Mouse (Mus musculus): ENCODE results near the gene Mymx.

Gene Mymx

DNA sequence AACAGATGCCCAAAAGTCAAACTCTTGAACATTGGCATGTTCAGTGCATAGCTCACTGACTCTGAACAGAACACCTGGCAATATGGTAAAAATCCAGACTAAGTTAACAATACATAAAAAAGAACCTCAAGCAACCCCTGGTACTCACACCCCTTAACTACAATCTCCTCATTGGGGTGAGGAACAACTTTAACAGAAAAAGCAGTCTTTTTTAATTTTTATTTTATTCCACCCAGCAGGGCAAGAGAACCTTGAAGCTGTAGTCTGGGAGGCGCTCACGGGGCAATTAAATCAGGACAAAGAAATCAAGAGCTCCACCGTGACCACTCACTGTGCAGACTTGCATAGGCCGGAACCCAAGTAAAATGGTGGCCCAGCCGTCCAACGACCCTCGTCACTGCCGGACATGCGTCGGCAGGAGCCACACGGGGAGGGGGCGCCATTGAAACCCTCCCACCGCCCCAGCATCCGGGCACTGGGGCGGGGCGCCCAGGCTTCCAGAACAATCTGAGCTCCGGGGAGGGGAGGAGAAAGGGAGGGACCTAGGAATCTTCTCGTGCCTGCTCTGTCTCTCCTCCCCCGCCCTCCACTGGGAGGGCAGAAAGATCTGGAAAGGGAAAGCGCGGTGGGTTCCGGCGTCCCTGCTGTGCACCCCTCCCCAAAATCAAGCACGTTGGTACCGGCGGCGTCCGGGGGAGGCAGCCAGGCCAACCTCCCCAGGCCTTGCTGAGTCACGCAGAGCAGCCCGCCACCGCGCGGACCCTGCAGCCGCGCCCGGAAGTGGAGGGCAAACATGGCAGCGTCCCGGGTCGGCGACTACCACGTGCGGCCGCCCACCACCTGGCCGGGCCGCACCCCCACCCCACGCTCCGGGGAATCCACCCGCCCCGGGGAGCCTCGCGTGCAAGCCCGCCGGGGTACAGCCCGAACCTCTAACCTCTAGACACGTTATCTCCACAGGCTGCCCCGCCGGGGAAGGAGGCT, 29.5 kb downstream of the Mymx start:
- peak; percentile 96 for DNase-seq (ENCODE audit: low read depth, low spot score)

DNA sequence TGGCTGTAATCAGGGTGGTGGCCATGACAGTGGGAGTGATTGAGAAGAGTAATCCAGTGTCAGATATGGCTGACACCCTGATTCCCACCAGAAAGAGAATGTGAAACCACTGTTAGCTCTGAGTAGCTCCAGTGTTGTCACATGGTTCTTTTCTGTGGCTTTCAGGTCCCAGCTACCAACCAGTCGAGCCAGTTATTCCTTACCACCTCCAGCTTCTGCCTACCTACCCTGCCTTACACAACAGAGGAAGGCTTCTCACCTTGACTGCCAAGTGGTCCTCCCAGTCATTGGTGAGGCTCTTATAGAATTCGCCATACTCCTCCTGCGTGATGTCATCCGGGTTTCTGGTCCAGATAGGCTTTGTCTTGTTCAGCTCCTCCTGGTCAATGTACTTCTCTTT, 31.9 kb downstream of the Mymx start:
- DNase-seq (ENCODE audit: low read depth, low spot score), result no peak

DNA sequence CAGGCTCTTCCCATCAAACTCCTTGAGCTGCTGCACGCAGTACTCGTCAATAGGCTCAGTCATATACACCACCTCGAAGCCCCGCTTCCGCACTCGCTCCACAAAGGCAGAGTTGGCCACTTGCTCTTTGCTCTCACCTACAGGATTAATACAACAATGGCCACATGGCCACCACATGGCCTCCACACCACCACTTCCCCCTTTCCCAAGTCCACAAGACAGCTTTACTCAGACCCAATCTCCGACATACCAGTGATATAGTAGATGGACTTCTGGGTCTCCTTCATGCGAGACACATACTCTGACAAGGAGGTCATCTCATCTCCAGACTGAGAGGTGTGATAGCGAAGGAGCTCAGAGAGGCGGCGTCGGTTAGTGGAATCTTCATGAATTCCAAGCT, 32.9 kb downstream of the Mymx start:
- DNase-seq (ENCODE audit: low read depth, low spot score), result no peak

DNA sequence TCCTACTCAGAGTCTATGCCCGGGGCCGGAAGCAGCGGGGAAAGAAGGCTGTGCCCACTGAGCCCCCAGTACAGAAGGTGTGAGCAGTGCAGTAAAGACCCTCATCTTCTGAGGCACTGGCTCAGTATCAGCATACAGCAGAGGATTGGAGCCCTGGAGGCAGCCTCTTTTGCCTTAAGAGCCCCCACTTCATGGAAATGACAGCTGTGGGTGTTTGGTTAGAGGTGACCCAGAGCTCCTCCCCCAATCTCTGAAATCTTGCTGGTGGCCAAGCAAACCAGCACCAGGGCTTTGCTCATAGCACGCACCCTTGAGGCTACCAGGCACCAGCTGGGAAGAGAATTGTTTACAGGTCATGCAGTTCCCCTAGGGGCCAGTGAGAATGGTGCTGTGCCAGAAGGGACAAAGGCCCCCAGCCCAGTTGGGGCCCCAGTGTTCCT, 34.7 kb downstream of the Mymx start:
- peak; percentile 84 for DNase-seq (ENCODE audit: low read depth, low spot score)

DNA sequence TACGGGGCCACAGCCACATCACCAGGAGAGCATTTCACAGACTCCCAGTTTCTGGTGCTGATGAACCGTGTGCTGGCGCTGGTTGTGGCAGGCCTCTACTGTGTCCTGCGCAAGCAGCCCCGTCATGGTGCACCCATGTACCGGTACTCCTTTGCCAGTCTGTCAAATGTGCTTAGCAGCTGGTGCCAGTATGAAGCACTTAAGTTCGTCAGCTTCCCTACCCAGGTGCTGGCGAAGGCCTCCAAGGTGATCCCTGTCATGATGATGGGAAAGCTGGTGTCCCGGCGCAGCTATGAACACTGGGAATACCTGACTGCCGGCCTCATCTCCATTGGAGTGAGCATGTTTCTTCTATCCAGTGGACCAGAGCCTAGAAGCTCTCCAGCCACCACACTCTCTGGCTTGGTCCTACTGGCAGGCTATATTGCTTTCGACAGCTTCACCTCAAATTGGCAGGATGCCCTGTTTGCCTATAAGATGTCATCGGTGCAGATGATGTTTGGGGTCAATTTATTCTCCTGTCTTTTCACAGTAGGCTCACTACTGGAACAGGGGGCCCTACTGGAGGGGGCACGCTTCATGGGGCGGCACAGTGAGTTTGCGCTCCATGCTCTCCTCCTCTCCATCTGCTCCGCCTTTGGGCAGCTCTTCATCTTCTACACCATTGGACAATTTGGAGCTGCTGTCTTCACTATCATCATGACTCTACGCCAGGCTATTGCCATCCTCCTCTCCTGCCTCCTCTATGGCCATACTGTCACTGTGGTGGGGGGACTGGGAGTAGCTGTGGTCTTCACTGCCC, 35.3 kb downstream of the Mymx start:
- peak; percentile 77 for DNase-seq (ENCODE audit: low read depth, low spot score)

DNA sequence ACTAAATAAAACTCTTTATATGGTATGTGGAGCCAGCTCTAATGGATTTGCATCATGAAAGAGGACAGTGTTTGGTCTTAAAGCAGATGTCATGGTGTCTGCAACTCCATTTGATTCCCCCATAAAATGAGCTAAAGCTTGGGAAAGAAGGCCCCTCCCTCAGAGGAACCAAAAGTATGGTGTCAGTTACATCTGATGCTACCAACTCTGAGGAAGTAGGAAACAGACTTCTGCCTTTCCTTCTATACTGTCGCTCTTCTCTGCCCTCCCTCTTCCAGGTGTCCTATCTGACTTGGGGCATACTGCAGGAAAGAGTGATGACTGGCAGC, 35.9 kb downstream of the Mymx start:
- no peak for DNase-seq (ENCODE audit: low read depth, low spot score)

DNA sequence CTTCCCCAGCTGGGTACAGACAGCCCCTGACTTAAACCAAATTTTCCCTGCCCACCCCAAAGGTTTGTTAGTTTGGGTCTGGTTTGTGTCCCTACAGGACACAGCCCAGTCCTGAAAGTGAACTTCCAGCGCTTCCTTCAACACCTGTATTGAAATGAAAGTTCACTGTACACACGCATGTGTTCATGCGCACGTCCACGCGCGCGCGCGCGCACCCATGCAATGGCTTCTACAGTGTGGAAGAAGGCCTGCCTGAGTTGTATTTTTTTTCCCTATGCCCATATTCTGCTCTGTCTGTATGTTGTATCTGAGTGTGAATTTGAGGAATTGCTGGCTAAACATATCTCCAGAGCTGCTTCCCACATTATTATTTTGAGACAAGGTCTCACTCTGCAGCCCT, 36.8 kb downstream of the Mymx start:
- no peak for DNase-seq (ENCODE audit: low read depth, low spot score)

DNA sequence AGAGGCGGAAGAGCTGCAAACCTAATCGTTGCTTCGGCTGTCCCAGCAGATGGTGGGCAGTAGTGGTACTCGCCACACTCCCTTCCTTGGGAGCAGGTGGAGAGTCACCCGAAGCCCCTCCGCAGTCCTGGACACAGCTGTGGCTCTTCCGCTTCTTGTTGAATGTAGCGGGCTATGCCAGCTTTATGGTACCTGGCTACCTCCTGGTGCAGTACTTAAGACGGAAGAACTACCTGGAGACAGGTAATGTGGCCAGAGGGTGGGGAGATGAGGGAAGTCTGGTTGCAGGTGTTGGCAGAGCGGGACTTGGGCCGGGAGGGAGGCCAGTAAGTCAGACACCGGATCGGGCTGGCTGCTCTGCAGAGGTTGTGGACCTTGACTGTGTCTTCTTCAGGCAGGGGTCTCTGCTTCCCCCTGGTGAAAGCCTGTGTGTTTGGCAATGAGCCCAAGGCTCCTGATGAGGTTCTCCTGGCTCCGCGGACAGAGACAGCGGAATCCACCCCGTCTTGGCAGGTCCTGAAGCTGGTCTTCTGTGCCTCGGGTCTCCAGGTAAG, 37.3 kb downstream of the Mymx start:
- peak; percentile 65 for DNase-seq (ENCODE audit: low read depth, low spot score)

DNA sequence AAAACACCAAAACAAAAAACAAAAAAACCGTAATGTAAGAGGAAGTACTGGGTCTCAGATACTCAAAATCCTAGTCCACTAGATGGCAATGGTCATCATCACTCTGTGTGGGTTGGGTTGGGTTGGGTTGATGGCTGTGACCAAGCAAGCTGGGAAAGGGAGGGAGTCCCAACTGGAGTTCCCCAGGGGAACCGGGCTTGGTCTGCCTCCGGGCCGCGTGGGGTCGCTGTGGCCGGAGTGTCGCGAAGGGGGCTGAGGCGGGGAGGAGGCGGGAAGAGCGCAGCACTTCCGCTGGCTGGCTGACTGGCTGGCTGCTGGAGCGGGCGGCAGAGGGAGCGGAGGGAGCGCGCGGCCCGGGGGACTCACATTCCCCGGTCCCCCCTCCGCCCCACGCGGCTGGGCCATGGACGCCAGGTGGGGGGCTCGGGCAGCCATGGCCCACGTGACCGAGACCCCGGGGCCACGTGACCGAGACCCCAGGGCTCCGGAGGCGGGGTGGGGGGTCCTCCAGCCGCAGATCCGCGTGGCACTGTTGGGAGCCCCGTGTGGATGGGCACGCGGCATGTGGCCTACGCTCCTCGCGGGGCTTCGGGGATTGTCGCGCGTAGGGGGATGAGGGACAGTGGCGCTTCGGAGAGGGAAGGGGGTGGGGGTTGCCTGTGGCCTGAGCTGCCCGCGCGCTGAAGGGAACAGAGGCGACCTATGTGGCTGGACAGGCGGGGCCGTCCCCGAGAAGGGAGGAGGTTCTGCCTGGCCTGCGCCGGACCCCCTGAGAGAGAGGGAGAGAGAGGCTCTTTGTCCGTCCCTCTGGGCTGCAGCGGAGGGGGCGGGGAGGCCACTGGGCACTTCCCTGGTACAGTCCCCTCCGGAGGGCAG, 38.0 kb downstream of the Mymx start, which contains the start of gene Slc35b2:
Slc35b2 (plus strand) TSS at position 220 of the 876 bp plus-strand sequence.
- DNase-seq (ENCODE audit: low read depth, low spot score), result peak; percentile 92

DNA sequence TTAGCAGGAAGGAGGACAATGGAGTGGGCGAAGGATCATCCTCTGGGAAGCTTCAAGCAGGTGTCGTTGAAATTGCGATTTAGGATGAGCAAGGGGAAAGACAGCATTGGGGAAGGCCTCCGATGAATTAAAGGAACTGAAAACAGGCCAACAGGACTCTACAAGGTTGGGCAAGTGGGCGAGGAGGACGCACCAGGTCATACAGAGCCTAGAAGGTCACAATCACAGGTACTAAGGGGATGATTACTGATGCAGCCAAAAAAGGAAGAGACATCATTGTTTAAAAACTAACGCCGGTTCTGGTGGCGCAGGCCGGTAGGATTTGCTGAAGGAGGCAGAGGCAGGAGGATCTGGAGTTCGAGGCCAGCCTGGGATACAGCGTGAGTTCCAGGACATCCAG, 38.7 kb downstream of the Mymx start:
- no peak for DNase-seq (ENCODE audit: low read depth, low spot score)

DNA sequence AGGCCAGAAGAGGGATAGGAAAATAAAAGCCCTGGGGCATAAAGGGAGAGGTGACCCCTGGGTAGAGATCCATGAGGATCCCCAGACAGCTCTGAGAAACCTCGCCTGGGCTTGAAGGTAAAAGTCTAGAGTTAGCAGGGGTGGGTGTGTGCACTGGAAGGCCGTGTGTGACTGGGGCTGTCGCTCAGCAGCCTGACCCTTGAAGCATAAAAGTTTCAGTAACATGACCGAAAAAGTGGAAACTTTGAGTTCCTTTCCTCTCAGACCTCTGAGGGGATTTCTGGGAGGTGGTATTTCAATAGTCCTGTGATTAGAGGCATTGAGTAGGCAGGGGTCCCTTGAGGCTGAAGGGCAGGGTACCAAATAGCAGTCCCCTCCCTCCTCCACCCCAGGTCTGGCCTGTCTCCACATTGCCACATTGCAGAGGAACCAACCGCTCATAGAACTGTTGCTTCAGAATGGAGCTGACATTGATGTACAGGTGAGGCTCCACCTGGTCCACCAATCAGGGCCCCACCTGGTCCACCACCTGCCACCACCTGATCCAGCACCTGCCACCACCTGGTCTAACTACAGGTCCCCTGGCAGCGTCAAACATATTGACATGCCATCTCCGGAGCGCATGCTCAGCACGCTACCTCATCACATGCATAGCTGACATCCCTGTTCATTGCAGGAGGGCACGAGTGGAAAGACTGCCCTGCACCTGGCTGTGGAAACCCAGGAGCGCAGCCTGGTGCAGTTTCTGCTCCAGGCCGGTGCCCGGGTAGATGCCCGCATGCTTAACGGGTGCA, 42.0 kb downstream of the Mymx start:
- DNase-seq (ENCODE audit: low read depth, low spot score), result no peak

DNA sequence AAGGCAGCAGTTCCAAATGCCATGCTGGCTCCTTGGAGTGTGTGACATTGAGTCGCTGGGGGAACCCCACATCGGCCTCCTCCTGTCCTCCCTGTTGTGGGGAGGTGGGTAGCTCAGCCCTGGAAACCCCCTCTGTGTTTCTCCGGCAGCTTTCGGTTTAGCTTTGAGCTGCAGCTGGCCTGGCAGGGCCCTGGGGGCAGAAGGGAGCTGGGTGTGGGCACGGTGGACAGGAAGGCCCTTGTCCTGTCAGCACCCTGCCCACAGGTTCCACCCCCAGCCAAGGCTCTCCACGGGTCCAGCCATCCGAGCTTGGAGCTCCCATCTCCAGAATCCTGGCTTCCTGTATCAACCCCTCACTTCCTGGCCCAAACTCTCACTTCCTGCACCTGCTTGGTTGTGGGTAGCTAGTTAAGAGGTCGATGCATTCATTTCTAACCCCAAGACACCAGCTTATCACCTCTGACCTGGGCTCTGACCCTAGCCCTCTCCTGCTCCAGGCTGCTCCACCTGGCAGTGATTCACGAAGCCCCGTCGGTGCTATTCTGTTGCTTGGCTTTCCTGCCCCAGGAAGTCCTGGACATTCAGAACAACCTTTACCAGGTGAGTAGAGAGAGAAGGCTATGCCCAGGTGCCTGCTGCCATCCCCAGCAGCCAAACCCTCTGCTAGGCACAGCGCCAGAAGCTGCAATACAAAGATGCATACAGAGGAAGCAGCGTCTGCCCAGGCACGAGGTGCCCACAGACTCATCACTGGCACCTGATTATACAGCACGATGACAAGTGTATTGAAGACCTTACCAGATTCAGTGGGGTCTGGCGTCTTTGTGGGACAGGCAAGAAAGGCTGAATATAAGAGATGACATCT, 43.7 kb downstream of the Mymx start:
- no peak for DNase-seq (ENCODE audit: low read depth, low spot score)

DNA sequence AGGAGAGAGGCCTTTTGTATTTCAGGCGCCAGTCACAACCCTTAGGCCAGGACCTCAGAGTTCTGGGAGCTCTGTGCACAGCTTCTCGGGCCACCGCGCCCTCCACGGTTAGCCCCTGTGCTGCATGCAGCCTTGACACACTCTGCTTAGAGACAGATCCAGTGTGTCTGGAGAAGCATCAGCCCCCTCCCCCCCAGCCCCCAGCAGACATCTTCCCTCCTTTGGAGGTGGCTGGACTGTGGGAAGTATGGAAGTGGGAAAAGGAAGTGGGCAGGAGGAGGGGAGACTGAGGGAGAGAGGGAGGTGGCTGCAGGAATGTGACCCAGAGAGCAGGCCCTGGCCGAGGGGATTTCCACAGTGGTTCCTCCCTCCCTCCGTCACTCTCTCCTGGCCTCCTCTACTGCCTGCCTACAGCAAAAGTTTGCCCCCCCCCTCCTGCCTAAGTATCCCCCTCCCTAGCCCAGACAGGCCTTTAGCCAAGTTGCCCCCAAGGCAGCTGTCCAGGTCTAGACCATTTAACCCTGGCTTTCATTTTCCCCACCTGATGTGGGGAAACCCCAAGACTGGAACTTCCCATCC, 44.6 kb downstream of the Mymx start:
- DNase-seq (ENCODE audit: low read depth, low spot score), result no peak

DNA sequence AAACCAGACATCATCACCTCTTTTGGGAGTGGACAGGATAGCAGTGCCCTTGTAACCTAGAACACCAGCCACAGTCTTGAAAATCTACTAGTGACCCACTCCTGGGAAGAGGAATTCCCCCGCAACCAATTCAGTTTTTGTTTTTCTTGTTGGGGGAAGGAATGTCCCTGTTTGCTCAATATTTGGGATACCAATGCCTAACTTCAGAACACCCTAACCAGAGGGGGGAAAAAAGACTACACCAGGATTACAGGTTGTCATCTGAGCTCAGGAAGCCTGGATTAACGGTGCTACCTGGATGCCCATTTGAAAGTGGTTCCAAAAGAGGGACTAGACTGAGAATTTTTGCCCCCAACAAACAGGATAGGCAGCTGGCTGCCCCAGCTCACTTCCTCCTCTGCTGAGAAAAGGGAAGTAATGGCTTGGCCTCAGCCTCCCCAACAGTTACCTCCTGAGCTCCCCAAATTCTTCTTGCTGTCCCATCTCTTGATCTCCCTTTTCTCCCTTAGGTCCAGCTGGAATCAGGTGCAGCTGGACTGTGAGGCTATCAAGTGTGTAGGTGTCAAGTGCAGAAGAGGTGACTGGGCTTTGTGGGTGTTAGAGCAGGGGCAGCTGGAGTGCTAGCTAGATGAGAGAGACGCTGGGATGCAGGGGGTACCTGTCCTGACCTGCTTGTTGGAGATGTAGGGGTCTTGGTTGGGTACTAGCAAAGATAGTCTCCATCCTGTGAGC, 45.2 kb downstream of the Mymx start:
- DNase-seq (ENCODE audit: low read depth, low spot score), result no peak

DNA sequence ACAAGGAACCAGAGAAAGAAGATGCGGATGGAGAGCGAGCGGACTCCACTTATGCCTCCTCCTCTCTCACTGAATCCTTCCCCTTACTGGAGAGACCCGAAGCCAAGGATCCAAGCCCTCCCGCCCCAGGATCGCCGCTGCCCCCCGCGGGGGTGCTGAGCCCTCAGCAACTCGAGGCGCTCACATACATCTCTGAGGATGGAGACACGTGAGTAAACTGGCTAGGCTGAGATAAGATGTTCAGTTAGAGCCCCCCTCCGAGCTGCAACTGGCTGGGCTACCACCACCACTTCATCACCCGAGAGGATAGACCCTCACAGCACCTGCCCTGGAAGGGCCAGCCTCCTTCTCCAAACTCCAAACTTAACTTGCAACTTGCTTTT, 45.8 kb downstream of the Mymx start:
- no peak for DNase-seq (ENCODE audit: low read depth, low spot score)

DNA sequence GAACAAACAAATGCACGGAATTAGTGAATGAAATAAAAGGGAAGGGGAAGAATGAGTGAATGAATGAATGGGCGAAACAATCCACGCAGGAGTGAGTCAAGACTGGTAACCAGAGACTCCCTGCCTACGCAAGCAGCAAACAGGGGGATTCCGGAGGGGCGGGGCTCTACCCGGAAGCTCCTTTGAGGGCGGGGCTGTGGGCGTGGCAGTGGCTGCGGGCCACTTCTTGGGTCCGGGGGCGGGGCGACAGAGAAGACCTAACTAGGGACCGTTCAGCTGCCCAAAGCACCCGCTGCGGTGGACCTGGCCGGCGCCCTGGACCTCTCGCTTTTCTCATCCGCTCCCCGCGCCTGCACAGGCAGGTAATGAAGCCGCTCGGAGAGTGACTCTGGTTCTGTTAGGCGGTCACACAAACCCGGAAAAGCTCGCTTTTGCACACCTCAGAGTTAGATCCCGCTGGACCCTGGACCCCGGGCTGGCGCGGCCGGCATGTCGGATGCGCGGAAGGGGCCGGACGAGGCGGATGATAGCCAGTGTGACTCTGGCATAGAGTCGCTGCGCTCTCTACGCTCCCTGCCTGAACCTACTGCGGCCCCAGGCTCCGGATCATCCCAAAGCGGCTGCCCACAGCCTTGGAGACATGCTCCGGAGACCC, 46.3 kb downstream of the Mymx start, which contains the start of gene Nfkbie:
Nfkbie (plus strand) TSS at position 252 of the 655 bp plus-strand sequence.
- DNase-seq (ENCODE audit: low read depth, low spot score), result peak; percentile 92

DNA sequence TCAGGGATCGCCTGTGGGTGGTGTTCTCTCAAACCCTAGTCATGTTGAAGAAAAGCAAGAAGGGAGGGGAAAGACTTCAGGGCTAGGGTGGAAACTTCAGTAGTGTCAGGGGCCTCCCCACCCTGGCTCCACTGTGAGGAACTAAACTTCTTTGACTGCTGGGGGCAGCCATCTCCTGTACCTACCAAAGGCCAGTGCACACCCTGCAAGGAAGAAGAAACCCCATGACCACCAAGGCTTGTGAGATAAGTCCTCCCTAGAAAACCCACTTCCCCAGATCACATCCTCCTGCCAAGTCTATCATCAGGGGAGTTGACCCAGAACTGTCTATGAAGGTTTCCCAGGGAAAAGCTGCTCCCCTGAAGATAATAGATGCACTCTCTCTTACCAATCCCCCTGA, 47.5 kb downstream of the Mymx start:
- no peak for DNase-seq (ENCODE audit: low read depth, low spot score)

DNA sequence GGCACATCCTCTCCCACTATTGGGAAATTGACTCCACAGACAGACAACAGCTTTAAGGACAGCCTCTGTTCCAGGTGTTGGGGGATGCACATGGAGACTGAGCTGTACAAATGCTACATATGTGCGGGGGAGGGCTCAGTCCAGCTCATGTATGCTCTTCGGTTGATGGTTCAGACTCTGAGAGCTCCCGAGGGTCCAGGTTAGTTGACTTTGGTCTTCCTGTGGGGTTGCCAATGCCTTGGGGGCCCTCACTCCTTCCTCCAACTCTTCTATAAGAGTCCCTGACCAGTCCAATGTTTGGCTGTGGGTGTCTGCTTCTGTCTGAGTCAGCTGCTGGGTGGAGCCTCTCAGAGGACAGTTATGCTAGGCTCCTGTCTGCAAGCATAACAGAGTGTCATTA, 48.8 kb downstream of the Mymx start:
- no peak for DNase-seq (ENCODE audit: low read depth, low spot score)
